Mouse (Mus musculus): Measurements from ENCODE around the gene Elmo2.

The Elmo2 gene

DNA sequence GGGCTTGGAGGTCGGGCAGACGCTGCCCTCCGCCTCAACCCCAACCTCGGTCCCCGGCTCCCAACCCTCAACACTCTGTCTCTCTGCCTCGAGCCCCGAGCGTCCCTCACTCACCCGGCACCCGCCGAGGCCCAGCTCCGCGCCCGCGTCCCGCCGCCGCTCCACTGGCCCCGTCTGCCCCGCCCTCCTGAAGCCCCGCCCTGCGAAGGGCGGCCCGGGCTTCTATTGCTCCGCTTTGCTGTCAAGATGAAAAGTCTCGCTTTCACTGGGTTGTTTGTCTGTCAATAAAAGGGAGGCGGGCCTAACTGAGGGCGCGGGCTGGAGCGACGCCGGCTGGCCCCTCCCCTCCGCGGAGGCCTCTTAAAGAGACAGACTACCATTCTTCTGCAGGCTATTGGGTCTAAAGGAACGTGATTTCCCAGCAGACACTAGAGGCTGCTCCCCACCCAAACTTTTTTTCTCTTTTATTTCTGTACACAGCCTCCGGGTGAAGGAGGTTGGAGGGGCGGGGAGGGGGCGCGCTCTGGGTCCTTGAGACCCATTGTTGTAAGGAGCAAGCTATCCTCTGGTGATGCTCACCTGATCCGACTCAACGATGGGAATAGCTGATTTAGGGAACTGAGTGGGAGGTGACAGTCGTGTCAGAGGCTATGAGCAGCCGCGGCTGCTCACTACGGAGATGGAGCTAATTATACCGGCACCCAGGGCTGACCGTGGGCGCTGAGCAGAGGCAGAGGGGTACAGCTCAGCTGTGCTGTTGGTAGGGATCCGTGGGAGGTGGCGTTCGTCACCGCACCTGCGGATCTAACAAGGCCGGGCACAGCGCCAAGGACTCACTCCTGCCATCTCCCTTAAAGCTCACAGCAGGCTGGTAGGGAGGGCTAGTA is at the start of gene Elmo2:
Elmo2 (minus strand) TSS at position 176 of the 887 bp plus-strand sequence.
- POLR2A ChIA-PET = interaction anchor here (0.5 to 2.9 kb wide), 33 partner anchors 10 to 724 kb away, joined by 3 to 19 read pairs (median 3); partner anchors contain the start of genes Slc35c2 (in 3 of the 4), Pltp (in 1 of the 4) and Zfp335 (in 1 of the 4)
- CTCF ChIA-PET = interaction anchor here (0.6 to 1.8 kb wide), 13 partner anchors 11 to 376 kb away, joined by 3 to 18 read pairs (median 4); no protein-coding TSS in a partner anchor

DNA sequence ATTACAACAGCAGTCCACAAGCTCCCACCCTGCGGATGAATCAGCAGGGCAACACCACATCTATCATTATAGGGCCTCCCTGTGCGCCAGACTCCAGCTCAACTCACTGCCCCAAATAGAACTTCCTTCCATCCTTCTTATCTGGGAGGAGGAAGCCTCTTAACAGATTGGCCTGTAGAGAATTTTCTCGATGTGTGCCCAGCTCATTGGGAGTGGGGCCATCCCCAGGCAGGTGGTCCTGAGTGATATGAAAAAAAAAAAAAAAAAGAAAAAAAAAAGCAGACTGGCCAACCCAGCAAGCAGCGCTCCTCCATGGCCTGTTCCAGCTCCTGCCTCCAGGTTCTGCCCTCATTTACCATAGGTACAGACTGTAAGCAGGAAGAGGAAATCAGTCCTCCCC is 49.7 kb upstream of the Elmo2 start:
- ChIA-PET POLR2A (interaction anchor here in 2 of 4 experiments (0.6 to 1.2 kb wide), 7 partner anchors 12 to 1062 kb away, joined by 3 to 4 read pairs (median 3); partner anchors contain the start of gene Zfp334 (in 1 of the 2)), CTCF (interaction anchor here (0.6 to 1.8 kb wide), 10 partner anchors 12 to 906 kb away, joined by 3 to 11 read pairs (median 4); no protein-coding TSS in a partner anchor)

DNA sequence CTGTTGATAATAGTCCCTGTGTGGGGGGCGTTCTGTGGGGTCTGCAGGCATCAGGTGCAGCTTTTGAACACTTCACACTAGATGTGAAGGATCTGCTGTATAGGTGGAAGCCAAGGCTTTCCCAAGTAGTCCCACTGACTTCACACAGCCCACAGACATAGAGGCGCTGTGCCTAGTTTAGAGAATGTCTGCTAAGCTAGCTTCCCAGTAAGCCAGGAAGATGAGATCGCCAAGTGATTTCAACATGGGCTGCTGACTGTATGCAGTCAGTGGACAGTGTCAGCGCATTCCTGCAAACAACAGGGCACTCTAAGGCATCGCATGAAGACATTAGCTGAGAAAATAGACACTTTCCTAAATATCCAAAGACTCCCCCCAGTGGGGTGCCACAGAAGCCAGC is 49.2 kb upstream of the Elmo2 start:
- ChIA-PET POLR2A (interaction anchor here in 3 of 4 experiments (0.5 to 1.2 kb wide), 5 partner anchors 12 to 297 kb away, joined by 3 to 4 read pairs (median 3); partner anchors contain the start of gene Zfp334 (in 1 of the 3)), CTCF (interaction anchor here in 3 of 4 experiments (0.6 to 1.8 kb wide), 9 partner anchors 11 to 905 kb away, joined by 3 to 7 read pairs (median 3); no protein-coding TSS in a partner anchor)

DNA sequence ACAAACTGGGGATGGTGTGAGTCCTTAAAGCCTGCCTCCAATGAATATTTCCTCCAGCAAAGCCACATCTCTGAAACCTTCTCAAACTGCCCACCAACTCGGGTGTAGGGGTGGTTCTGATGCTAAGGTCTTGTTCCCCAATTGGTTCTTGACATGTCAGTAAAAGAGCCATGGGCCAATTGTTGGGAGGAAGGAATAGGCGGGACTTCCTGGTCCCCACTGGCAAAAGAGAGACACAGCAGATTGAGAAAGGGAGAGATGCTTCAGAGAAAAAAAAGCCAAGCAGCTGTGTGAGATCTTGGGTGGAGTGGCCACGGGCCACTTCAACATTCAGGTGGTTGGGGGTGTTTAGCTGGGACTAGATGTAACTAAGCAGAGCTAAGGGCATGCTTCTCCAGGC is 44.8 kb upstream of the Elmo2 start:
- ChIA-PET CTCF (interaction anchor here in 3 of 4 experiments (0.5 to 1.6 kb wide), 6 partner anchors 9 to 259 kb away, joined by 3 to 16 read pairs (median 4); no protein-coding TSS in a partner anchor), POLR2A (interaction anchor here in 2 of 4 experiments (0.6 to 1.4 kb wide), 3 partner anchors 13 to 305 kb away, joined by 3 to 5 read pairs (median 3); no protein-coding TSS in a partner anchor)

DNA sequence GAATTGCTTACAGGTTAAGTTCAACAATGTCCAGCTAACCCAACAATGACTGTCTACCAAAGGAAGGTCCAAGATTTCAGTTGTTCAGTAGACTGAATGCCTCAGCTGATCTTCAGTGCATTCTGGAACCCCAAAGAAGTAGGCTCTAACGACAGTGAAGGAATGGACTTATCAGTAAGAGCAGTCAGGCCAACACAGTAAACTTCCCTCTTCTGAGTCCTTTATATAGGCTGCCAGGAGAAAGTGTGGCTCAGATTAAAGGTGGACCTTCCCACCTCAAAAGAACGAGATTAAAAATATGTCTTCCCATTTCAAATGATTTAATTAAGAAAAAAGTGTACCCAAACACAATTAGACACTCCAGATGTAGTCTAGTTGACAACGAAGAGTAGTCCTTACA is 44.1 kb upstream of the Elmo2 start:
- ChIA-PET POLR2A (interaction anchor here in 2 of 4 experiments (0.6 to 1.4 kb wide), 3 partner anchors 14 to 458 kb away, joined by 3 to 4 read pairs (median 3); no protein-coding TSS in a partner anchor), CTCF (interaction anchor here in 3 of 4 experiments (0.6 to 1.6 kb wide), 5 partner anchors 12 to 647 kb away, joined by 3 to 8 read pairs (median 5); no protein-coding TSS in a partner anchor)

DNA sequence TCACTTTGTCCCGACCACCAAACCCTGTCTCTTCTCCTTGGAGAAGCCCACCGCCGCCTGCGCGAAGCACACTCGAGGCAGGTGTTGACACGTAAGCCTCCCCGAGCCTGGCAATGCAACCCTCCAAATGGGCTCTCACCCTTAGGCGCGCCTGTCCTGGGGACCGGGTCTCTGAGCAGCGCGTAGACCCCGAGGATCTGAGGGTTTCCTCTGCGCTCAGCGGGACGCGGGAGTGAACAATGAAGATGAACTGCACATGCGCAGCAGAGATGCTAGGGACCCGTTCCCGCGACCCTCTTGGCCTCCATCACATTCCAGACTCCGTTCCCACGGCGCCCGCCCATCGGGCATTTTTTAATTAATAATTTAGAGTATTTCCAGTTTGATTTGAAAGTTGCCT is 42.2 kb upstream of the Elmo2 start, which contains the start of gene Zfp663:
Zfp663 (minus strand) TSS at position 234 of the 400 bp plus-strand sequence.
- ChIA-PET POLR2A (no interaction called here), CTCF (no interaction called here)

DNA sequence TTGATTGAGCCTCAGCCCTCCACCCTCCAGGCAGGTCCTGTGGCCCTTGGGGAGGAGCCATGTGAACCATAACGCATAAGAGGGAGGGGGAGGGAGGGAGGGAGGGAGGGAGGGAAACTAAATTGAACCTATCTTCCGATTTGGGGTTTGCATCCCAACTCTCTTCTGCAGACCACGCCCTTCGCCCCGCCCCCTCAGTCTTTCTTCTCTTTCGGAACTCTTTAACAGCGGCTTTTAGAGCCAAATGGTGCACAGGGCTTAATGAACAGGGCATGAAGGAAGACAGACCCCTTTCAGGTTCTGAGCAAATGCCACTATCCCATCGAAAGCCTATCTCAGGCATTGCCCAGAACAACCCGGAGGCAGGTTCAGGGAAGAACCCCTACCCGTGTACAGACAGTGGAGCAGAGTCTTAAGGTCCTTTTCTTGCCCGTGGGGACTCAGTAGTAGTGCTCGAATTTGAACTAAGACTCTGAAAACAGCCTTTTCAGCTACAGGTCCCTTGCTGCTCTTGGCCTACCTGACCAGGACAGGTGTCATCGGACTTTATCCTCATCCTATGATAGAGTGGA is 41.7 kb upstream of the Elmo2 start:
- ChIA-PET CTCF (interaction anchor here in 1 of 4 experiments (1.0 kb wide), 1 partner anchor 119 kb away, joined by 5 read pairs; no protein-coding TSS in a partner anchor), POLR2A (no interaction called here)

DNA sequence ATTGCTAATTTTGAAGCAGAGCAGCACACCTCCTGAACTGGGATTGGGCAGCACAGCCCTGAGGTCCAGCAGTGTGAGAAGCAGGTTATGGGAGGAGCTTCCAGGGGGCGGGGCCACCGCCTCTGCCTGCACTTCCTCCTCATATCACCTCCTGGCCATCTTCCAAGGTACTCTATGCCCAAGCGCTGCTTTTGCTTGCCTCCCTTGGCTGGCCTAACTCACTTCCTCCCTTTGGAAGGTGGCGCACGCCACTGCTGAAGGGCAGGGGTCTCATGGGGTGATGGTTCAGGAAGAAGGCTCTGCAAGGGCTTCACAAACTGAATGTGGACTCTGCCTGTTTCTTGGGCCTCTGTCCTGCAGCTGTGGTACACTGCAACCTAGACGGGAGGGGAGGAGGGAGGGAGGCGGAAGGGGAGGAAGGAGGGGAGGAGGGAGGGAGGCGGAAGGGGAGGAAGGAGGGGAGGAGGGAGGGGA is 40.8 kb upstream of the Elmo2 start:
- ChIA-PET POLR2A (interaction anchor here in 1 of 4 experiments (0.6 kb wide), 1 partner anchor 1395 kb away, joined by 3 read pairs; no protein-coding TSS in a partner anchor), CTCF (interaction anchor here in 3 of 4 experiments (0.6 to 1.8 kb wide), 4 partner anchors 120 to 292 kb away, joined by 3 to 5 read pairs (median 4); no protein-coding TSS in a partner anchor)

DNA sequence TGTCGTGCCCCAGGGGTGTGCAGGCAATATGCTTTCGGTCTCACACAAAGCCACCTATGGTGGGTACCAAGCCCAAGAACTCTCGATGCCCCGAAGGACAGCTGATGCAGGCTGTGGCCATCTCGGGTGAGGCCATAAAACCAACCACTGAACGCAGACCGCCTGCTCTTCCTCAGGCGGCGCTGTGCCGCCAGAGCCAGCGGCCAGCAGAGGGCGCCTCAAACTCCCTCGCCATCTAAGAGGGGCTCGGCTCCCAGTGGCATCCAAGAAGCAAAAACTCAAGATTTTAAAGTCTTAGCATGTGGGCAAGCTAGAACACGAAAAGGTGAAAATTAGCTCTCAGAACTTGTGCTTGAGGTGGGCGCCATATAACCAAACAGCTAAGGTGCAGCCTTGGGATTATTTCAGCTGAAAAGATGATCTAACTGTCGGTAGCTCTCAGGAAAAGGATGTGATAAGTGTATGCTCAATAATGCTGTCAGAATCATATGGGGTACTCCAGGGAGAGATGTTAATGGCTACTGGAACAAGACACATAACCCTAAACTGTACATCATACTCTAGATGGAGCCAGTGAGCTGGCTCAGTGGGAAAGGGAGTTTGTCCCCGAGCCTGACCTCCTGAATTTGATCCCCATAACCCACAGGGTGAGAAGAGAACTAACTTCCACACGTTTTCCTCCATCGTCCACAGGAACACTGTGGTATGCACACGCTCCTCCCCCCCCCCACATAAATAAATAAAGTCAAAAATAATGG is 38.2 kb upstream of the Elmo2 start:
- ChIA-PET CTCF (interaction anchor here (0.5 to 2.7 kb wide), 19 partner anchors 9 to 975 kb away, joined by 3 to 8 read pairs (median 3); no protein-coding TSS in a partner anchor), POLR2A (interaction anchor here in 1 of 4 experiments (0.6 to 0.8 kb wide), 2 partner anchors 123 to 457 kb away, joined by 3 to 5 read pairs; no protein-coding TSS in a partner anchor)

DNA sequence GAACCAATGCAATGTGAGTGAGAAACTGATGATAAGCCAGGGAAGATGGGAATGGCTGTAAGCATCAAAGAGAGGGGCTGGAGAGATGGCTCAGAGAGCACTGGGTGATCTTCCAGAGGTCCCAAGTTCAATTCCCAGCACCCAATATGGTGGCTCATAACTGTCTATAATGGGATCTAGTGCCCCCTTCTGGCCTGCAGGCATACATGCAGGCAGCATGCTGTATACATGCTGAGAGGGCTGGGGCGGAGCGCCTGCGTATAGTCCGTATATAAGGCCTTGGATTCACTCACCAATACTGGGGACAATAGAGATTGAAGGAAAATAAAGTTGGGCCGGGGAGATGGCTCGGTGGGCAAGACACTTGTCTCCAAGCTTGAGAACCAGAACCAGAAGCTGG is 37.0 kb upstream of the Elmo2 start:
- CTCF ChIA-PET = interaction anchor here (0.5 to 2.8 kb wide), 17 partner anchors 12 to 463 kb away, joined by 3 to 9 read pairs (median 4); no protein-coding TSS in a partner anchor

DNA sequence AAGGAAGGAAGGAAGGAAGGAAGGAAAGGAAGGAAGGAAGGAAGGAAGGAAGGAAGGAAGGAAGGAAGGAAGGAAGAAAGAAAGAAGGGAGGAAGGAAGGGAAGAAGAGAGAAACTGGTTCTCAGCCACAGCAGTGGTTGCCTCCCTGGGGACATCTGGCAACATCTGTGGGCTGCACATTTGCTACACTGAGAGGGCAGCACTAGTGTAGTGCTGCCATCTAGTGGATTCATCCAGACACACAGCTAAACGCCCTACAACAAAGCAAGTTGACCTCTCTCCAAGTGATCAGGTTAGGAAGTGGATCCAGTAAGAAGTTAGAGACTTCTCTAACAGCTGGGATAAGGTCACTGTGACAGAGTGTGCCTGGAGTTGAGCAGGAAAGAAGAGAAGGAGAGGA is 34.6 kb upstream of the Elmo2 start:
- POLR2A ChIA-PET = interaction anchor here in 1 of 4 experiments (0.6 kb wide), 1 partner anchor 452 kb away, joined by 3 read pairs; no protein-coding TSS in a partner anchor
- CTCF ChIA-PET = interaction anchor here (0.5 to 2.8 kb wide), 25 partner anchors 8 to 483 kb away, joined by 3 to 11 read pairs (median 4); partner anchors contain the start of genes Elmo2 (in 2 of the 4) and Slc35c2 (in 1 of the 4)

More for the DNA sequence above, 37.0 kb upstream of the Elmo2 start:
- POLR2A ChIA-PET = no interaction called here

DNA sequence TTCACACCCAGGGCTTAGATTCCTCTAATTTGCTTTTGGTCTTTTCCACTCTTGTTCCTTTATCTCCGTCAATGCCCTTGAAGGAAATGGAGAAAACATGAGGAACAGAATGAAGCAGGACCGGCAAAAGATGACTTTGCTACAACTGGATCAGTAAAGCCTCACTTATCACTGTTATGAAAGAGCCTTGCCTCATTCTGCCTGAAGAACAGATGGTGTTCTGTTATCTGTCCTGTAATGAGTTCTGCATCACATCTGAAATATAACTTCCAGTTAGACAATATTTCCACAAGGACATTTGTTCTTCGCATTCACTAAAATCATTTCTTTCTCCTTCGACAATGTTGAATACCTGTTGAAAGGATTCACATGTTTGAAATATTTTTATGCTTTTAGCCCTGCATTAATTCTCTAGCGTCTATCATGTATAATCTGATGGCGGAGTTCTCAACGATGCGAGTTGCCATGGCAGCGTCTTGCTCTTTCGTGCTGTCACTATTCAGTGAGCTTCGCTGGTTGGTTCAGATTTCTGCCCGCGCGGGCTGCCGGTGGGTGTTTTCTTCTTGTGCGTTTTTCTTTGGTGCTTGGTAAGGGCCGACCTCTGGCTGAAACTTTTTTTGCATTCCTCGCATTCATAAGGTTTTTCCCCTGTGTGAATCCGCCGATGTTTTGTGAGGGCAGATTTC is 25.7 kb upstream of the Elmo2 start:
- CTCF ChIA-PET = interaction anchor here in 2 of 4 experiments (0.6 to 1.3 kb wide), 2 partner anchors 9 to 292 kb away, joined by 3 to 4 read pairs; no protein-coding TSS in a partner anchor

DNA sequence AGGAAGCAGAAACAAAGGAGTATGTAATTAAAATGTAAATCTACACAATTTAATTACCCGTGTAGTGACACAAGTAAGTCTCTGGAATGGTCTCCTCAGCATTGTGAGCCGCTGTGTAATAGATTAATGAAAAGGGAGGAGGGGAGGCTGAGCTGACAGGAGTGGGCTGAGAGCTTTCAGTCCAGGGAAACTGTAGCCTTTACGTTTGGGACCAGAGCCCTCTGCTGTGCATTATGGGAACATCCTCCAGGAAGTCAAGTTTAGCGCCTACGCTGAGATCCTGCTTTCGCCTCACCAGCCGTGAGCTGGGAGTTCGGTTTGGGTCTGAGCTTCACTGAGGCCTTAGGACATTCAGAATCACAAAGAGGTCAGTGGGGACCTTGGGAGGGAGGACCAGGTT is 23.2 kb upstream of the Elmo2 start:
- CTCF ChIA-PET = interaction anchor here (0.5 to 4.1 kb wide), 25 partner anchors 11 to 733 kb away, joined by 3 to 15 read pairs (median 4); partner anchors contain the start of gene Slc12a5 (in 1 of the 4)
- POLR2A ChIA-PET = interaction anchor here in 3 of 4 experiments (0.6 to 1.2 kb wide), 4 partner anchors 12 to 61 kb away, joined by 3 read pairs; partner anchors contain the start of genes Elmo2 (in 1 of the 3) and Slc35c2 (in 1 of the 3)

More for the DNA sequence above, 25.7 kb upstream of the Elmo2 start:
- POLR2A ChIA-PET = no interaction called here

DNA sequence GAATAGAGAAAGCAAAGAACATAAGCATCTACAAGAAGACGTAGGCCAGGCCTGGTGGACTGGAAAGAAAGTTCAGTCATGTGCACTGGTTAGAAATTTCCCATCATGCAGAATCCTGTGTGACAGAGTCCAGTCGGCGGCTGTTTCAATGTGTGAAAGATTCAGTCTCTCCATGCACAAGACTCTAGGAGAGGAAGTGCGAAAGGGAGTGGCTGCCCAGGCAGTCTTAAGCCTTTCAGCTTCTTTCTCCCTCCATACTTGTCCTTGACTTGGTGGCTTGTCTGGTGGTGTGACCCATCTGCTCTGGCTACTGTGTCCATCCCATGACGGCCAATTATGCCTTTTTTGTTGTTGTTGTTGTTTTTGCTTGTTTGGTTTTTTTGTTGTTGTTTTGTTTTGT is 19.9 kb upstream of the Elmo2 start:
- ChIA-PET POLR2A (interaction anchor here in 2 of 4 experiments (0.5 to 1.6 kb wide), 2 partner anchors 21 to 218 kb away, joined by 3 to 6 read pairs; partner anchors contain the start of gene Elmo2 (in 1 of the 2)), CTCF (interaction anchor here in 1 of 4 experiments (1.7 kb wide), 1 partner anchor 9 kb away, joined by 4 read pairs; no protein-coding TSS in a partner anchor)

DNA sequence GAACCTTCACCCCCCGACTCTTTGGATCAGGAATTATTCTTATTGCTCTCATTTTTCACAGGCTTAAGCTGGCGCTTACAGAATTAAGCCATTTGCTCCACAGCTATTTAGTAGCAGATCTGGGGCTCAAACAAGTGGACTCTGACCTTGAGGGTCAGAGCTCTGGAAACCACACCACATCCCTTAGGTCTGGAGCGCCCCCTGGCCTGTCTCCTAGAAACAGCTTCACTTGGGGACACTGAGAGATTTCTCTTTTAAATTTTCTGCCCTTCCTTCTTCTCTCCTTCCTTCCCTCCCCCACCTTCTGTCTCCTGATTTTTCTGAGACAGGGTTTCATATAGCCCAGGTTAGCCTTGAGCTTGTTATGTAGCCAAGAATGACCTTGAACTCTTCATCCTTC is 10.9 kb upstream of the Elmo2 start:
- ChIA-PET CTCF (interaction anchor here (0.5 to 3.0 kb wide), 56 partner anchors 9 to 1180 kb away, joined by 3 to 27 read pairs (median 4); partner anchors contain the start of genes Elmo2 (in 1 of the 4) and Slc35c2 (in 1 of the 4)), POLR2A (interaction anchor here in 3 of 4 experiments (0.5 to 1.6 kb wide), 10 partner anchors 9 to 380 kb away, joined by 3 to 23 read pairs (median 4); partner anchors contain the start of genes Elmo2 (in 3 of the 3) and Slc35c2 (in 1 of the 3))

DNA sequence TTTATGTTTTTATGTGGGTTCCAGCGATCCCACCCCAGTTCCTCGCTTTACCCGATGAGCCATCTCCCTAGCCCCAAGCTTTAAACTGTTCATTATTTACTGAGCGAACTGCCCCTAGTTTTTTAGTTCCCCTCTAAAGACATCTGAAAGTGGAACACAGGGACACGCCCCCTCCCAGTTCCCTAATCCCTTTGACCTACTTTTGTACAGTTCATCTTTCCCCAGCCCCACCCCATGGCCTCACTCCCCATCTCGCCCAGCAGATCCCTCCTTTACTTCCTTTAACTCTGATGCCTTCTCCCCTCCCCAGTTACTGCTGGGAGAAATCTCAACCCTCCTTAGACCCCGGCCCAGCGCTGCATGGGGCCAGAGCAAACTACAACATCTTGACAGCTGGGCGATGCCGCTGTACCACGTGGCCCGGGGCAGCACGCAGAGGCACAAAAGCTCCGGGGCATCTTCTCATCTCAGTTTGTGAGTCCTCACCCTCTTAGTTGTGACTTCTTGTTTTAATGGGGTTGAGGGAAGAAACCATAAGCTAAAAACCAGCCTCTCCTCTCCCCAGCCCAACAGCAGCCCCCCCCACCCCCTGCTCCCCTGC is 6.4 kb upstream of the Elmo2 start:
- ChIA-PET POLR2A (interaction anchor here in 2 of 4 experiments (0.7 kb wide), 2 partner anchors 37 to 72 kb away, joined by 3 read pairs; no protein-coding TSS in a partner anchor), CTCF (no interaction called here)

All from embryonic stem cell, embryonic (primary cell).